Mouse (Mus musculus): Measurements from ENCODE around the gene Lce3a.

GRCm38 (mm10) chr3:92944186-92944585, 18.2 kb upstream of the Lce3a start, which contains the start of gene Lce3c:
- TF ChIP-seq CTCF (IDR thresholded peaks at IDR 0.05; ENCODE audit: control insufficient read depth, insufficient read depth, insufficient replicate concordance, low read depth, low read length) (no peak), POLR2A (IDR thresholded peaks at IDR 0.05; ENCODE audit: control insufficient read depth, low read depth, low read length) (no peak)

Measured in testis, adult 2 months (tissue).